Mouse (Mus musculus): Measurements from ENCODE around the gene Sirt3.
A peak's percentile ranks its signal among the peaks of the same experiment; 100 is the strongest.

Gene Sirt3

DNA sequence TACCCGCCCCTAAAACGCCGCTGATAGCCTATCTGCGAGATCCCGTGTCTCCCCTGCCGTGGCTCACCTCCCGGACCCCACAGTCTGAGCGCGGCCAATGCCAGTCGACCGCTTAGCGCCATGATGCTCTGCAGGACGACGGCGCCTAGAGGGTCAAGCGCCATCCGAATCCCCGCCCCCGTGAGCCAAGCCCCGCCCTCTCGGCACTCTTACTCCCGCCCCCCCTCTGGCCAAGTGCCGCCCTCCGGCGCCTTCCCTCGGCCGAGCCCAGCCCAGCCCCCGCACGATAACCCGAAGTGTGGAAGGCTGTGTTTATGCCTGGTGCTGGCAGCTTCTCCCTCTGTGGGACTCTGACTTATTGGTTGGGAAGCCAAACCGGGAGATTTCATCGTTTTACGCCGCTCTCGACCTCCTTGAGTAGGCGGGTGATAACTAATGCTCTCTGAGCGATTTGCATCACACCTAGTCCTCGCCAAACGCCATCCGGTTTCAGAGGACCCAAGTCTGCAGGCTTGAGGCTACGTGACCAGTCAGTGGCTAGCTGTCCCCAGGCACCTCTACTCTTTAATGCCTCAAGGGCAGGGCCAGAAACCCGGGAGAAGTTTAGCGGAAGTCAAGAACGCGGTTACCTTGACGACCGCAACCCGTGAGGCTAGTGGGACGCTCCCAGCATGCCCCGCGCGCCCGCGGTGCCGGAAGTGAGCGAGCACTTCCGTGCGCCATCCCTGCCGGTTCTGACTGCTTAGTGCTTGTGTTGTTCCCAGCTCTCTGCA, at the start of gene Sirt3, which contains the start of gene Psmd13:
TSS of gene Sirt3 (minus strand) at position 614 of the 773 bp plus-strand sequence.
TSS of gene Psmd13 (plus strand) at position 273 of the 773 bp plus-strand sequence.
- peak; percentile 94 for DNase-seq (ENCODE audit: low read depth)

DNA sequence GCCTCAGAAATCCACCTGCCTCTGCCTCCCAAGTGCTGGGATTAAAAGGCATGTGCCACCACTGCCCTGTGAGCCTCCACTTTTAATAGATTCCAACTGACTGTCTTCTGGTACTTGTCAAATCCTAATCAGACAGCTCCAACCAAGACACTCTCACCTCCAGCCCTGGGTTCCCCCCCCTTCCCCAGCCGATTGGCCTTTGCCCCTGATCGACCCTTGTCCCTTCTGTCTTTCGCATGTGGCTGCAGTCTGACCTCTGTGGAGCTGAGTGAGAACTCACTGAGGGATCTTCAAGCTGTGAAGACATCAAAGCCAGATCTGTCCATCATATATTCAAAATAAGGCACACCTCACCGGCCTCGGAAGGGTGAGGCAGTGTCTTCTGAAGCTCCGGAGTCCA, 45.1 kb upstream of the Sirt3 start:
- no peak for DNase-seq (ENCODE audit: low read depth)

DNA sequence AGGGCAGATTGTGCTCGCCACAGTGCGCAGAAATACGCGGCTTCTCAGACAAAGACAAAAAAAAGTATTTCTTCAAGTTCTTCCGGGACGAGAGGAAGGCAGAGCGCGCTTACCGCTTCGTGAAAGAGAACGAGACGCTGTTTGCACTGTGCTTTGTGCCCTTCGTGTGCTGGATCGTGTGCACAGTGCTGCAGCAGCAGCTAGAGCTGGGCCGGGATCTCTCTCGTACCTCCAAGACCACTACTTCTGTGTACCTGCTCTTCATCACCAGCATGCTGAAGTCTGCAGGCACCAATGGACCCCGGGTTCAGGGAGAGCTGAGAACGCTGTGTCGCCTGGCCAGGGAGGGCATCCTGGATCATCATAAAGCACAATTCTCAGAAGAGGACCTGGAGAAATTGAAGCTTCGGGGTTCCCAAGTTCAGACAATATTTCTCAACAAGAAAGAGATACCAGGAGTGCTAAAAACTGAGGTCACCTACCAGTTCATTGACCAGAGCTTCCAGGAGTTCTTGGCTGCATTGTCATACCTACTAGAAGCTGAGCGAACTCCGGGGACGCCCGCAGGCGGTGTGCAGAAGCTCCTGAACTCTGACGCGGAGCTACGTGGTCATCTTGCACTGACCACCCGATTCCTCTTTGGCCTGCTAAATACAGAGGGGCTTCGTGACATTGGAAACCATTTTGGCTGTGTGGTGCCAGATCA, 41.1 kb upstream of the Sirt3 start:
- DNase-seq (ENCODE audit: low read depth) = peak; percentile 41

DNA sequence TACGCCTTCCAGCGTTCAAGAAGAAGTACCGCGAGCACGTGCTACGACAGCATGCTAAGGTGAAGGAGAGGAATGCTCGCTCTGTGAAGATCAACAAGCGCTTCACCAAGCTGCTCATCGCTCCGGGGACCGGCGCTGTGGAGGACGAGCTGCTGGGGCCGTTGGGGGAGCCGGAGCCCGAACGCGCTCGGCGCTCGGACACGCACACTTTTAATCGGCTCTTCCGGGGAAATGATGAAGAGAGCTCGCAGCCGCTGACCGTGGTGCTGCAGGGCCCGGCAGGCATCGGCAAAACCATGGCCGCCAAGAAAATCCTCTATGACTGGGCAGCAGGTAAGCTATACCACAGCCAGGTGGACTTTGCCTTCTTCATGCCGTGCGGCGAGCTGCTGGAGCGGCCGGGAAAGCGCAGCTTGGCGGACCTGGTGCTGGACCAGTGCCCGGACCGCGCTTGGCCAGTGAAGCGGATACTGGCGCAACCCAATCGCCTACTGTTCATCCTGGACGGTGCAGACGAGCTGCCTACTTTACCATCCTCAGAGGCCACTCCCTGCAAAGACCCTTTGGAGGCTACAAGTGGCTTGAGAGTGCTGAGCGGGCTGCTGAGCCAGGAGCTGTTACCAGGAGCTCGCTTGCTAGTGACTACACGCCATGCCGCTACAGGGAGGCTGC, 40.4 kb upstream of the Sirt3 start:
- DNase-seq (ENCODE audit: low read depth) = peak; percentile 37

DNA sequence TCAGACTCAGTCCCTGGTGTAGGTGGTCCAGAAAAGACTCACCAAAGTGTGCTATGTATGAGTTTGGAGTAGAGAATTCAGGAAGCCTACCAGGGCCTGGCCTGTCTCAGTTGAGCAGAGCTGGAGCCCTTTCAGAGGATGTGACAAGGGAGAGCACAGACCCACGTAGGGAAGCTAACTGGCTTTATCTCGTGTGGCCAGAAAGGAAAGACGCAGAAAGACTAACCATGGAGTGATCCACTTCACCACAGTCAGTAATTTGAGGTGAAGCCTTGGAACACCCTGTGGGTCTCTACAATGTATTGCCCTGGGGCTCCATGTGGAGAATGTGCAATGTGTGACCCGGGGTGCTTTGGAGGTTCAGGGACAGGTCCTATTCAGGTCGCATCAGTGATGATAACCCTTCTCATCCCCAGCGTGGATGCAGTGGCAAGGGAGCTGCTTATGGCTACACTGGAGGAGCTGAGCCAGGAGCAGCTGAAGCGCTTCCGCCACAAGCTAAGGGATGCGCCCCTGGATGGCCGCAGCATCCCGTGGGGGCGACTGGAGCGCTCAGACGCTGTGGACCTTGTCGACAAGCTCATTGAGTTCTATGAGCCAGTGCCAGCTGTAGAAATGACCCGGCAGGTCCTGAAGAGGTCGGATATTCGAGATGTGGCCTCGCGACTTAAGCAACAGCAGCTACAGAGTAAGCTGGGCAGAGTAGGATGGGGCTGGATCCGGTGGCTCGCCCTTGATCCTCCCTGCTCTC, 39.3 kb upstream of the Sirt3 start:
- no peak for DNase-seq (ENCODE audit: low read depth)

DNA sequence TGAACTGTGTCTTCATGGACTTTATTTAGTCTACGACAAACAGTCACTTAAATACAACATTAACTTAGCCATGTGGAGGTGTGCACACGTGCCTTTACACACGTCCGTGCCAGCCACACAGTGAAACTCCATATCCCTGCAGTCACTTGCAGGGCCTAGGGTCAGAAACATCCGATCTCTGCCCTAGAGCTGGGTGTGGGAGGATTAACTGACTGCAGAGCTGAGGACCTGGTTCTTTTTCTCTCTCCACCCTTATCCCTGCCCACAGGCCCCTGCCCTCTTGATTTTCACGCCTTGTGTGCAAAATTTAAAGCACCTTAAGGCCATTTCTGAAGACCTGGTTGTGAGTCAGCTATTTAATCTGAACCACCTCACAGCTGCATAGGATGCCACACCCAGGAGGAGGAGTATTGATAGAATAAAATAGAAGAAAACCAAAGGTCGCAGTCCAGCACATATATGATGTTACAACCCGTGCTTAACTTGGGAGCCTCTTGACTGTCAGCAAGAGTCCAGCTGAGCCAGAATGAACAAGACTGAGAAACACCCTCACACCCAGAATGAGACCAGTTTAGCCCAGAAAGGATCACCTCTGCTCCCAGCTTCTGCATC, 38.4 kb upstream of the Sirt3 start, which contains the start of gene Nlrp6:
TSS of gene Nlrp6 (plus strand) at position 485 of the 612 bp plus-strand sequence.
- no peak for DNase-seq (ENCODE audit: low read depth)

DNA sequence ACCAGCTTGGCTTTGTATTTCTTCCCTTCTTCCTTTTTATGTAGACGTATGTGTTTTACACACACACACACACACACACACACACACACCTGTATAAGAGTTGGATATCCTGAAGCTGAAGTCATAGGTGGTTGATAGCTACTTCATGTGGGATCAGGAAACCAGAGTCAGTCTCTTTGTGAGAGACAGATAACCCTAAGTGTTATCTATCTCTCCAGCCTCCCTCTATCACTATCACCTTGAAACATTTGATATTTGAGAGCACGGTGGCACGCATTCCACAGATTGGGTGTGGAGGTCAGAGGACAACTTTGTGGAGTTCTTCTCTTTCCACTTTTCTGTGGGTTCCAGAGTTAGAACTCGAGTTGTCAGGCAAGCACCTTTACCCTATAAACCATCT, 37.8 kb upstream of the Sirt3 start:
- DNase-seq (ENCODE audit: low read depth) = no peak

DNA sequence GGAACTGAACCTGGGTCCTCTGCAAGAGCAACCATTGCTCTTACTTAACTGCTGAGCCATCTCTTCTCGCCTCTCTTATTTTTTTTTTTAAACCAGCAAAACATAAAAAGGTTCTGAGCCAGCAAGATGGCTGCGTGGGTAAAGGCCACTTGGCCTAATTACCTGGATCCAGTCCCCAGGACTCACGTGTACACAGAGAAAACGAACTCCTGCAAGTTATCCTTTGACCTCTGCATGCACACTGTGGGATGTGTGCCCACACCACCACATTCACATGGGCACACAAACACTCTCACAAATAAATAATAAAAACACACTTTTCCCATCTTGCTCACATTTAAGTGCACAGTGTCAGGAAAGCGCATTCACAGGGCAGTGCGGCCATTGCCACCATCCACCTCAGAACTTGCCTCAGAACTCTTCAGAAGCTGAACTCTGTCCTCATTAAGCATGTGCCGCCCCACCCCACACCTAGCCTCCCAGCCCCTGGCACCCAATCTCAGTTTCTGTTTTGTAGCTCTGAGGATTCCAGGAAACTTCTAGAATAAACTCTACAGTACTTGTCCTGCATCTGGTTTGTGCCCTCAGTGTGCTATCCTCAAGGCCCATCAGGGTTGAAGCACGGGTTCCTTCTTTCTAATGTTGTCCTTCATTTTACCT, 32.1 kb upstream of the Sirt3 start:
- no peak for DNase-seq (ENCODE audit: low read depth)

DNA sequence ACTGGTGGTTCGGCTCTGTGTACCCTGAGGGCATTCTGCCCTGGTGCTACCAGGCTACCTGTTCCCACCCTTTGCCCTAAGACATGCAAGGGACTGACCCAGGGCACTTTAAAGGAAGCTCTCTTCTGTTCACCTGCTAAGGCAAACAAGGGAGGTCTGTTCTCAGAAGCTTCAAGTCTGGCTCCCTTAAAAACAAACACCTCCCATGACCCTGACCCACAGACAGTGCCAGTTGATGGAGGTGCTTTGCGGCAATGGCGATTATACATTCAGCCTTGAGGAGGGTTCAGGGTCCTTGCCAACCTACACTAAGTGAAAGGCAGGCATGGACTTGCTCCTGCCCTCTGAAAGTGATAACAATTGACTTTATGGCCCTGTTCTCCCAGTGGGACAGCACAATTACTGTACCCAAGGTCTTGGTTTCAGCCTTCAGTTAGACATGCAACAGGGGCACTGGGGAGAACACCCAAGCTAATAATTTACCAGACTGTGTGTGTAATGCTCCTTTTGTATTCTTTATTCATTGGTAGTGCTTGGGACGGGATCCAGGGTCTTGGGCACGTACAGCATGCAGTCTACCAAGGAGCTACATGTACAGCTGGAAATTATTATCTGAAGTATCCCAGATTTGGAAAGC, 30.9 kb upstream of the Sirt3 start:
- no peak for DNase-seq (ENCODE audit: low read depth)

DNA sequence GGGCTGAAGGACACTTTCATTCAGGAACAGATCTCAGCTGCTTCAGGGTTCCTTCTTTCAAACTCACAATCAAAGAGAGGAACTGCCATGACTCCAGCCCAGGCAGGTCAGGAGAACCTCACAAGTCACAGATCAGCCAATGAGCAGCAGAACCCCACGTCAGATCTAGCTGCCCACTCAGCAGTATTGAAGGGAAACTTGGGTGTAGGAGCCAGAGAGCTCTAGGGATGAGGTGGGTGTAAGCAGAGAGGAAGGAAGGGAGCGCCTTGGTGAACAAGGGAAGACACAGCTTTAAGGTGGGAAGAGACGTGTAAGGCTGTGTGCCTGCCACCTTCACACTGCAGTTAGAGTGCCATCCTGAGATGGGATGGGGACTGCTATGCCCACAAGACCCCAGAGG, 30.2 kb upstream of the Sirt3 start:
- no peak for DNase-seq (ENCODE audit: low read depth)

DNA sequence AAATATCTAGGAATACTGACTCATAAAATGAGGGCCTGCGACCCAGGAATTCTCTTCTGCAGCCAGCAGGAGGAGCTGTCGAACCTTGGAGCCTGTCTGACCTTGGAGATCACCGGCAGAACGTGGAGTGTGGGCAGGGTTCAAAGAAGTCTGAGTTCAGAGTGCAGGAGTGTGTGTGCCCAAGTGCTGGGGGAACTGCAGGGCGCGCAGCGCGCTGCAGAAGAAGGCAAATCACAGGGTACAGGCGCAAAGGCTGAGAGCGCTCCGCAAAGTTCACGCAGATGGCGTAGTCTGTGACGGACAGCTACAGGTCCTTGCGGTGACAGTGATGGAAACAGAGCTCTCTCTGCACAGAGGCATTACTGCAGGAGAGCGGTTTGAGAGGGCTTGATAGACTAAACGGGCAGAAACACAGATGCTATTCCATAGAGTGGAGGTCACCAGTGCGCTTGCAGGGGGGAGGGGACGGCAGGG, 26.6 kb upstream of the Sirt3 start:
- DNase-seq (ENCODE audit: low read depth) = peak; percentile 82

DNA sequence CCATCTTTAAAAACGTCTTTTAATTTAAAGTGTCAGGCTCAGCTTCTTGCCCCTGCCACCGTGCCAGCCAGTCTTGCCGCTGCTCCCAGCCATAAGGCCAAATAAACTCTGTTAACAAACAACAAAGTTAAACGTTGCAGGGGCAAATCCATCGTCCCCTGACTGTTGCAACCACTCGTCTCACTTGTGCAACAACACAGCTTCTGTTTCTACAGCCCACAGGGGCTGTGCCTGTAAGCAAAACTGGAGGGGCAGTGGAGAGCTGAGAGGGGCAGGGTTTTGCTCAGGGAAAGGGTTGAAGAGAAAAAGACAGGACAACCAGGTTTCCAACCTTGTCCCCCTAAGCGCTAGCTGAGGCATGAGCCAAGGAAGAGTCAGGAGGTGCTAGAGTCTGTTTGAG, 26.1 kb upstream of the Sirt3 start:
- no peak for DNase-seq (ENCODE audit: low read depth)

DNA sequence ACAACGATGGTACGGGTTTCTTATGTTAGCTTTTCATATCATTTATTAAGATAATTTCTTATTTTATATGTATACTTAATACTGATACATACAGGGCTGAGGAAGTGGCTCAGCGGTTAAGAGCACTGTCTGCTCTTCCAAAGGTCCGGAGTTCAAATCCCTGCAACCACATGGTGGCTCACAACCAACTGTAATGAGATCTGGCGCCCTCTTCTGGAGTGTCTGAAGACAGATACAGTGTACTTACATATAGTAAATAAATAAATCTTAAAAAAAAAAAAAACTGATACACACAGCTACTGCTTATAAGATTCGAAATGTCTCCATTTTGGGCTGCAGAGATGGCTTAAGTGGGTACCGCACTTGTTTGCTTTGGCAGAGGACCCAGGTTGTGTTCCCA, 25.6 kb upstream of the Sirt3 start:
- no peak for DNase-seq (ENCODE audit: low read depth)

DNA sequence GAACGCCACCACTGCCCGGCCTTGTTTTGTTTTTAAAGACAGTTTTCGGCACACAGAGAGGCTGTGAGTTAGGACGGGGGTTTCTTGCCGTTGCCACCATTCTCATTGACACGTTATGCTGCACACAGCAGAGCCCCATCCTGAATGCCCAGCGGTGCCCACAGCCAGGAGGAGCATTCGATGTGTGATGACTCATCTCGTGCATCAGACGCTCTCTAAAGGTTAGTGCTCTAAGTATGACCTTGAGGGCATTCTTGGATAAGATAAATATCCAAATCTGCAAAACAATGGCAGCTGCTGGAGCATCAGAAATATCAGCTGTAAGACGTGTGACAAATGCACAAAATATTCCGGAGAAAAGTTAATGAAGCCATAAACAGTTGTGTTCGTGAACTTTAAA, 25.0 kb upstream of the Sirt3 start:
- DNase-seq (ENCODE audit: low read depth) = no peak

DNA sequence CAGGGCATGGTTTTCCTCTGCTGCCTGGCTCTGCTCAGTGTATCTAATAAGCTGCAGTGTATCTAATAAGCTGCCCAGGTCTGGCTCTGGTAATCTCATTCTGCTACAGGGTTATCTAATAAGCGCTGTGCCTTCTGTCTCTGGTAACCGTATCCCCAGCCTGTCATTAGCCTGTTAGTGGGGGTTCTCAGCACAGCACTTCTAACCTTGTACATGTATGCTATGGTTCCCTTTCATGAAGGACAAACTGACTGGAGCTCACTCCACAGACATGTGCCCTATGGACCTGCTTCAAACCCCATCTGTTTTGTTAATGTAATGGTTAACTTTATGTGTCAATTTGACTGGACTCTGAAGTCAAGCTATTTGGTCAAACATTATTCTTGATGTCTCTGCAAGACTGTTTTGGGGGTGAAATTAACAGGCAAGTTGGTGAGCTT, 23.6 kb upstream of the Sirt3 start:
- no peak for DNase-seq (ENCODE audit: low read depth)

DNA sequence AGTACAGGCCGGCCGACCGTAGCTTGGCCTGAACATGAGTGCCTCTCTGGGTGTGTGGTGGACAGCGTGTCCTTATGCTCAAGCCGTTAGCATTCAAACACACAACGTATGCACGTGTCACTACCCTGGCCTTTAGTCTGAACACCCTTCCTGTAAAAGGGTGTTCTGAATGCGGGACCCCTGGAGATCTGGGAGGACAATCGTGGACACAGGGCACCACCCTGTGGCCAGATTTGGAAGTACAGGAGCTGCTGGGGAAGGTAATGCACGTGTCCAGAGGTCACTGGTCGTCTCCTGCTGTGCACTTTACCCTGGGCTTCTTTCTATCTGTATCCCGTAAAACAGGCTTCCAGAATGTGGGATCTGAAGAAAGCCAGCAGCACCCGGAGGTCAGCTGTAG, 21.1 kb upstream of the Sirt3 start:
- DNase-seq (ENCODE audit: low read depth) = peak; percentile 78

DNA sequence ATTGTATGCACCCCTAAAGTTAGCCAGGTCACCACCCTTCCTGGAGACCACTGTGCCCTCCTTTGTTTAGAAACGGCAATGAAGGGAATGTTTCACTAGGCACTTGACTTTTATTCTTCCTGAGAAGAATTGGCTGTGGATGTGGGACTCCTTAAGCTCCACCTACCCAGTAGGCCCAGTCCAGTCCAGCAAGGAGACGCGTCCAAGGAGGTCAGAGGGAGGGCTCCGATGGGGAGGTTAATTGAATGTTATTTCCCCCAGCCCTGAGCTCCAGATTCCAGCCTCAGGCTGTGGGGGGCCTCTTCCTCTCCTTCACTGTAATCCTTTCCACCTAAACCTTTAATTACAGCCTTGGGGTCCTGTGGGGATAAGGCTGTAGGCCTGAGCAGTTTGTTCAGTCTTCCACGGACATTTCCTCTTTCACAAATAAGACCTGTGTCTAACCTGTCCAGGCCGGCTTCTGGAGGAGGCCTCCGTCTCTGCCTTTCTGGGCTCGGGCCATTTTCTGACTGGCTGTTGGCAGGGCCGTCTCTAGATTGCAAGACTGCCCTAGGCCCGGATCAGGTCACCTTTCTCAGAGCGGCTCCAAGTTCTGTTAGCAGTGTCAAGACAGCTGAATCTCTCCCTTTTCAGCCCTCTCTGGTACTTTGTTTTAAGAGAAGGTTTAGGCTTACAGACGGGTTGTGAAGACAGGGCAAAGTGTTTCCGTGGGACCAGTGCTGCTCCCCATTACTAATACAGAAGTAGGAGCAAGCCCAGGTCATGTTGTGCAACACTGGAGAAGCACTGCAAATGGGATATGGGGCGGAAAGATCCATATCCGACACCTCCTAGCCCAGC, 20.1 kb upstream of the Sirt3 start:
- no peak for DNase-seq (ENCODE audit: low read depth)

DNA sequence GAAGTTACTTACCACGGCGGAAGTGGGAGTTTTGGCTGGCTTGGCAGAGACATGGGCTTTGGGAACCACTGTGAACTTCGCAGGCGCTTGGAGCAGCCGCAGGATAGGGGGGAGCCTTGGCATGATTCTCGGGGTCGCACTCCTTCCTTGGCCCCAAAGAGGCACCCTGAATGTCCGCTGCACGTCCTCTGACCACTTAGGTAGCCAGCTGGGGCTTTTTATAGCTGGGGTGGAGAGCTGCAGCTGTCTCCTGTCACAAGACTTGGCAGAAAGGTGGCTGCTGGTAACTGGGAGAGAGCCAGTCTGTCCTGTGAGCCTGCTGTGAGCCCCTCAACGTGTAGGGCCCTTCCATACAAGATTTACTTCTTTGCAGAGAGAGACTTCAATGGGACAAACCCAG, 18.1 kb upstream of the Sirt3 start, which contains the start of gene Cox8b:
TSS of gene Cox8b (minus strand) at position 227 of the 400 bp plus-strand sequence.
- no peak for DNase-seq (ENCODE audit: low read depth)

DNA sequence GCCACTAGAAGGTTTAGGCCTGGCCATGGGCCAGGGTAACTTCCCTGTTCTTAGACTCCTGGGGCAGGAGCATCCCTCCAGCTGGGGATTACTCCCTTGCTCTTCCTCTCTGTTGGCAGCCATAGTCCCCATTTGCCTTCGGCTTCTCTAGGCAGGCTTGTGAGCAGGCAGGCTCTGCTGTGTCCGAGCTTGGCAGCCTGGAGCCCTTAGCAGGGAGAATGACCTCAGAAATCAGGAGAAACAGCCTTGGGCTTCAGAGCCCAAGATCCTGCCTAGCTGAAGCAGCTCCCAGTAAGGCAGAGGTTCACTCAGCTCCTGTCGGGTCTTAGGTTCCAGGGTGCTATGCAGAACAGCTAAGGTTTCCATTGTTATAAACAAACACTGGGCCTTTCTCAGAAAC, 17.0 kb upstream of the Sirt3 start:
- no peak for DNase-seq (ENCODE audit: low read depth)
